Mouse (Mus musculus) adrenal gland, adult 8-10 months (tissue): ENCODE measurements around the gene Pdhb. TPM values are rescaled to one million over a fixed set of nuclear protein-coding genes. Genes with fewer than 3 reads are reported as not detected.
A peak's percentile ranks its signal among the peaks of the same experiment; 100 is the strongest.

Experiments
- DNase-seq: peaks from one replicate; pipeline ENCODE4 v3.0.0; 2022
- total RNA-seq, 4 experiments: library from RNA; stranded (reverse); gene quantifications; 2 replicates each; pipeline ENCODE4 v1.2.4; 2022

Pdhb gene
- 100 to 1,000 TPM; 184 to 265 (median 230) TPM for total RNA-seq

DNA sequence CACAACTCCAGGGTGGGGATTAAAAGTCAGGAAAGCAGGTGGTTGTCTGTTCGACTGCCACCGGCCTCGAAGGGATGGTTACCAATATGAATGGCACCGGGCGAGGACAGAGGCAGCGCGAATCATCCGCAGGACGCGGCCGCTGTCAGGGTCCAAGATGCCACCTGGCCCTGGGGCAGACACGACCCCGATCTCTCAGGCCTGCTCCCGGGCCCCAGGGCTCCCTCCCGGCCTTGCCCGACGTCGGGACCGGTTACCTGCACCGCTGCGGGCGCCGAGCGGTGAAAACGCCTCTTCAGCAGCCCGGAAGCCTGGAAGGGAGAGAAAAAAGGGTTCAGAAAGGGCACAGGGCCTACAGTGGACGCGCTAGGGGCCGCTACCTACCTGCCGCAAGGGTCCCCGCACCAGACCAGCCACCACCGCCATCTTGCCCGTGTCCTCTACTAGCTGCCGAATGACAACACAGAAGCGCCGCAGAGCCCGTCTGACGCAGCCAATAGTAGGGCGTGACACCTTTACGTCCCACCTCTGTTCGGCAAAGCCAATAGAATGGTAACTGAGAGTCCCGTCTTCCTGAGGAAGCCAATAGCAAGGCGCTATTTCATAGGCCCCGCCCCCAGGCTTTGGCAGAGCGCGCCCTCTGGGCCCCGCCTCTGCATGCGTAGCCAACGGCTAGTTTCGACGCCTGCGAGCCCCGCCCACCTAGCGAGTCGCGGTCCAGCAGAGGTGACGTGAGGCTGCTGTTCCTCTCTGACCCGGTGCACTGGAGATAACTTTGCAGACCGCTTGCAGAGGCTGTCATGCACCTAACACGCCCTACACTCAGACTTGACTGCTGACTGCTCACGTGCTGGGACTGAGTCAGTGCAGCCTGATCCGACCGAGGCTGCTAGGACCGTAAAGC, at the start of gene Pdhb:
Gene Pdhb, minus strand, starts transcription at position 519 of the 904 bp plus-strand sequence.
- peak; percentile 99 for DNase-seq

DNA sequence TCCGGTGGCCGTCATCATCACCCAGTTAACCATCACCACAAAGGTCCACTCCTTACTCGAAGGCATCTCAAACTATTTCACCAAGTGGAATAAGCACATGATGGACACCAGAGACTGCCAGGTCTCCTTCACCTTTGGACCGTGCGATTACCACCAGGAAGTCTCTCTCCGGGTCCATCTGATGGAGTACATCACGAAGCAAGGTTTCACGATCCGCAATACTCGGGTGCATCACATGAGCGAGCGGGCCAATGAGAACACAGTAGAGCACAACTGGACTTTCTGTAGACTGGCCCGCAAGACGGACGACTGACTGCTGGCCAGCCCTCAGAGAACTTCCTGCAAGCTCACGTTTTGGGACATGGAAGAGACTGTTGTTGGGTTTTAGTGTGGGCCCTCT, 49.7 kb upstream of the Pdhb start:
- no peak for DNase-seq

- no peak for DNase-seq
Observed at GRCm38 (mm10) chr14:8220912-8221311, 48.1 kb upstream of the Pdhb start.

DNA sequence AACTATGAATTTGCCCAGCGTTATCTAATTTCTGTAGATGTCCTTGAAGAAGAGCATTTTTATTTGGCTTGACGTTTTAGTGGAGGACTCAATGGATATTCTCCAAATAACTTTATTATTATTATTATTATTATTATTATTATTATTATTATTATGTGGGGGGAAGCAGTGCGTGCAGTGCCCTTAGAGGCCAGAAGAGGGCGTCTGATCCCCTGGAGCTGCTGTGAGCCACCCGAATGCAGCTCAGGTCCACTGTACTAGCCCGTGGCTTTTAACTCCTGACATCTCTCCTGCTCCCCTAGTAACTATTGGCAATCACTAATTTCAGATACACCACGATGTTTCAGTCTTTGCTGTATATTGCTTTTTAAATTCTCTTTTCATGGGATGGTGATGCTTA, 47.5 kb upstream of the Pdhb start:
- DNase-seq, result no peak

GRCm38 (mm10) chr14:8219876-8220275, 47.1 kb upstream of the Pdhb start:
- DNase-seq, result no peak

GRCm38 (mm10) chr14:8218730-8219380, 46.0 kb upstream of the Pdhb start:
- no peak for DNase-seq

DNA sequence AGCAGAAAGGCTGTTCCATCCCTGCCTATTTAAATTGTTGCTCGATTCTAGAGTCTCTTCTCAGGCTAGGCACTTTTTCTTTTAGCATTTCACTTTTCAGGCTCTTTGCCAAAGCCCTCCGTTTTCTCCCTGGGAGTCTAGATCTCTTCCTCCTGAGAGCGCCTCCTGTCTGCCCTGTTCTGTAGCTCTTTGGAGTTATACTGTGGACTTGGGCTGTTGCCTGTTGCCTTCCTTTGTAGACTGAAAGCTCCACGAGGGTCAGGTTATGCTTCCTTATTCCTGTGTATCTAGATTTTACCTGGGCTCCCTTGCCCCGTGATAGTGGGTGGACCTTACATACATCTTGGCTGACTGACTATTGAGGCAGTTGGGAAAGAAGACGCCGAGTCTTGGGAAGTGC, 45.4 kb upstream of the Pdhb start:
- DNase-seq, result no peak

GRCm38 (mm10) chr14:8216100-8216499, 43.3 kb upstream of the Pdhb start:
- DNase-seq, result no peak

DNA sequence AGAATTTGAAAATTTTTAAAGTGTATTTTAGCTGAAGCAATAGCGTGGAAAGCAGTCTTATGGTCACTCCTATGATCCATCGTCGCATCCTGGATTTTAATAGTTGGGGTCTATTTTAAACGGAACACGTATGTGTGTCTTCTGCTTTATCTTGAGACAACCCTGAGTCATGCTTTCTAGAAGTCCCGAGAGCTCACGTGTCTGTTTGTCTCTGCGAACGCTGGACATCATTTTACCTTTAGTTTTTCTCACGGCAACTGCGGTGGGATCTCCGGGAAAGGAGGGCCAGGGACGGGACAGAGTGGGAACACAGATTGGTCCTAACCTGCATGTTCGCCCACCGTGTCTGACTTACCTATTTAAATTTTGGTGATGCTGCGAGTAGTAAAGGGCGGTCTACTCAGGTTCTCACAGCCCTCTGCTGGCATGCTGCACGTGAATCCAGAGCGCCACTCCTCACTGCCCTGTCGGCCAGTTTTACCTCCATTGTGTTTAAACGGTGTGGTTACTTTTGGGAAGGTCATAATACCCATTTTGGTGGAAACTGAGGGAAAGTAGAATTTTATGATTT, 42.5 kb upstream of the Pdhb start:
- no peak for DNase-seq

DNA sequence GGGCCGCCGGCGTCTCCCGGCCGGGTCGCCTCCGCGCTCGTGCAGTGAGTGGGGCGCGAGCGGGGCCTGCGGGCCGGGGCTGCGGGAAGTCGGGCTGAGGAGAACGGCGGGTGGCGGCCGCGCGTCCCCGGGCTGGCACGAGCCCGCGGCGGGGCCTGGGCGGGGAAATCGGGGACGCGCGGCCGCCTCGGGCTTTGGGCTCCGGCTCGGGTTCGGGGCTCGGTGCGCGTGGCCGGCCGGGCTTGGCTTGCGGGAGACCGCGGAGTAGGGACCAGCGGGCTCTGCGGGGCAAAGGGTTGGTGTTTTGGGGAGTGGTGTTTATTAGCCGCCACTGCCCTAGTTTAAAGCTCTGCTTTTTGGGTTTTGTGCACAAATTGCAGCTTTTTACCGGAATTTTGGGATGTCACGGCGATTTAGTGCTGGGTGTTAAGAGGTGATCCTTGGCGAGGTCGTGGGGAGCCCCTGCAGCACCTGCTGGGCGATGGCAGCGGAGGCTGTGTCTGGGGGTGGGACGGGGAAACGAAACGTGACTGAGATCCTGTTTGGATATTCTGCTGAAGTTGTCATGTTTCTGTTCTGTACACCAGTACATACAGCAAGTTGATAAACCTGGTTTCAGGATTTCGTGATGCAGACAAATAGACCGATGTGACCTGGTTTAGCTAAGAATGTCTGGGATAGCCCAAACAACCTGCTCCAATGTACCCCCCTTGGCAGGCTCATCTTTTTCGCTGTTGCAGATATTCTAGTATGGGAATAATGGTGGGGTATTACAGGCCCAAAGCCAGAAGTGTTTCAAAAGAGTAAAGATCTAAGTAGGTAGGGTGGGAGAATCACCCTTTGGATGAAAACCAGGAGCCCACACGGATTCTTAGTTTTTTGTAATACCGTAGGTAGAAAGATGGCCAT, 41.7 kb upstream of the Pdhb start:
- DNase-seq, result peak; percentile 55

DNA sequence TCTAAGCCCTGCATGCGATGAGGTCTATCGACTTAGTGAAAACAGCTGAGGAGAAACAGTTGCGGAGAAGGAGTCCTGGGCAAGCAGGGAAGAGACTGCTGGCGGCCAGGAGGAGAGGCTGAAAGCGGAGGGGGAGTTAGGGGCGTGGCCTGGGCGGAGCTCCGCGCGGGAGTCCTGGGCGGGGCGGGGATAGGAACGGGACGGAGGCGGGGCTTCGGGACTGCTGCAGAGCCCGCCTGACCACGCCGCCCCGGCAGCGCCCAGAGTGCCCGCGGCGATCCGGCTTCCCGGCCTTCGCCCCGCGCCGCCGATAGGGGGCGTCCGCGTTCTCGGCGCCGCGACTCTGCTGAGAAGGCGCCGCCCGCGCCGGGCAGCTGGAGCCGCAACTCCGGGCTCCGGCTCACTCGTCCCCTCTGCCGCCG, 41.0 kb upstream of the Pdhb start, which contains the start of gene Kctd6:
Gene Kctd6, plus strand, starts transcription at position 338 of the 422 bp plus-strand sequence.
- DNase-seq, result peak; percentile 97

- DNase-seq, result no peak
Observed at GRCm38 (mm10) chr14:8212996-8213395, 40.2 kb upstream of the Pdhb start.

DNA sequence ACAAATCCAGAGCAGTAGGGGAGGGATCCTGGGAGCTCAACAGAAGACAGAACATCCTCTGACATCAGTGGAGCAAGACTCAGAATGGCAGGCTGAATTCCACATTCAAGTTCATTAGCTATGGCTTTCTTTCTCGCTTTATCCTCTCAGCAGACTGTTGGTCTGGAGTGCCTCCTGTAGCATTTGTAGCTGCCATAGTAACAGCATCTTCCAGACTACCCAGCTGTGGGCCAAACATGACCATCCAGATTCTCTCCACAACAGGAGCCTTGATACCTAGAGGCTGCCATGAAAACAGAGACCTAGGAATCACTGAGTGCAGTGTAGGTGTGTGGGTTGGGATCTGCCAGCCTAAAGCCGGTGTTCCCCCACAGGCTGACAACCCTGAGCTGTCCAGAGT, 37.1 kb upstream of the Pdhb start:
- no peak for DNase-seq

- no peak for DNase-seq
Observed at GRCm38 (mm10) chr14:8208876-8209275, 36.1 kb upstream of the Pdhb start.

- no peak for DNase-seq
Observed at GRCm38 (mm10) chr14:8207543-8207942, 34.7 kb upstream of the Pdhb start.

- no peak for DNase-seq
Observed at GRCm38 (mm10) chr14:8207105-8207504, 34.3 kb upstream of the Pdhb start.

- DNase-seq, result no peak
Observed at GRCm38 (mm10) chr14:8206179-8206910, 33.5 kb upstream of the Pdhb start.

- no peak for DNase-seq
Observed at GRCm38 (mm10) chr14:8201715-8202114, 28.9 kb upstream of the Pdhb start.

- DNase-seq, result no peak
Observed at GRCm38 (mm10) chr14:8200769-8201168, 27.9 kb upstream of the Pdhb start.

DNA sequence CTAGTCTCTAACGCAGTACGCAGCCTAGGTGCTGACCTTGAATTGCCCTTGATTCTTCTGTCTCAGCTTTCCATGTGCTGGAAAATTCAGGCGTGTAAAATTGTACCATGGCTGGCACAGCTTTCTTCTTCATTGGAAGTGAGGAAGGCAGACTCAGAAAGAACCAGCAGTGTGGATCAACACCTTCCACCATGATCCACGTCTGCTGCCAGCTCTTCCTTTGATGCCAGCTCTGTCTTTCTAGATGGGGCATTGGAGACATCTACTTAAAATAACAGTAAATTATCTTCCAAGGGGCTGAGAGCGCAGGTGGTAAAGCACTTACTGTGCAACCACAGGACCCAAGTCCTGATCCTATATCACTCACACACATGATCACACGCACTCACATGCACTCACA, 19.9 kb upstream of the Pdhb start:
- no peak for DNase-seq

GRCm38 (mm10) chr14:8191331-8191965, 18.6 kb upstream of the Pdhb start:
- no peak for DNase-seq
